Mouse (Mus musculus): ENCODE data around the gene Timm50.

Gene Timm50

GRCm38 (mm10) chr7:28268576-28268975 is 43.3 kb downstream of the Timm50 start:
- DNase-seq (ENCODE audit: low spot score in 2 of 2) = no peak

GRCm38 (mm10) chr7:28268042-28268531 is 43.8 kb downstream of the Timm50 start:
- peak in 1 of 2 experiments; percentile 39 for DNase-seq (ENCODE audit: low spot score in 2 of 2)

- peak; percentile 74 to 88 for DNase-seq (ENCODE audit: low spot score in 2 of 2)
Measured at GRCm38 (mm10) chr7:28267129-28268041, 44.5 kb downstream of the Timm50 start, which contains the start of gene Eid2. Gene Eid2, plus strand, starts transcription at chr7:28267881.

GRCm38 (mm10) chr7:28265391-28265790 is 46.5 kb downstream of the Timm50 start:
- no peak for DNase-seq (ENCODE audit: low spot score in 2 of 2)

- DNase-seq (ENCODE audit: low spot score in 2 of 2) = peak in 1 of 2 experiments; percentile 15
Measured at GRCm38 (mm10) chr7:28263786-28264185, 48.1 kb downstream of the Timm50 start.

- DNase-seq (ENCODE audit: low spot score in 2 of 2) = no peak
Measured at GRCm38 (mm10) chr7:28262861-28263260, 49.0 kb downstream of the Timm50 start.
